Mouse (Mus musculus): ENCODE measurements around the gene Scaf4. TPM values are rescaled to one million over a fixed set of nuclear protein-coding genes. Genes with fewer than 3 reads are reported as not detected.

The Scaf4 gene
- polyA plus RNA-seq, 1 experiment: 67.0 TPM

- TF ChIP-seq POLR2A (IDR thresholded peaks at IDR 0.05; ENCODE audit: control insufficient read depth, low read depth, low read length) (no peak), CTCF (IDR thresholded peaks at IDR 0.05; ENCODE audit: control insufficient read depth, insufficient read depth, insufficient replicate concordance, low read depth, low read length) (no peak)
- H3K27ac ChIP-seq (ENCODE audit: control insufficient read depth, insufficient read depth, low read depth, low read length): no peak overlapping the region
- H3K36me3 ChIP-seq (ENCODE audit: control insufficient read depth, insufficient read depth, low read length): no peaks in the 10 kb centered on the region
- H3K27me3 ChIP-seq (ENCODE audit: control insufficient read depth, insufficient read depth, low read length): no peaks in the 10 kb centered on the region
- H3K4me1 ChIP-seq (ENCODE audit: control insufficient read depth, insufficient read depth, low read length): peaks cover 6% of the 10 kb centered on the region
- no peak overlapping the region for H3K4me3 ChIP-seq (ENCODE audit: control insufficient read depth, low read depth, low read length)
Observed at GRCm38 (mm10) chr16:90317777-90318176, 33.5 kb upstream of the Scaf4 start.

GRCm38 (mm10) chr16:90315881-90316280 is 31.6 kb upstream of the Scaf4 start:
- TF ChIP-seq POLR2A (IDR thresholded peaks at IDR 0.05; ENCODE audit: control insufficient read depth, low read depth, low read length) (no peak), CTCF (IDR thresholded peaks at IDR 0.05; ENCODE audit: control insufficient read depth, insufficient read depth, insufficient replicate concordance, low read depth, low read length) (no peak)
- H3K27ac ChIP-seq (ENCODE audit: control insufficient read depth, insufficient read depth, low read depth, low read length): no peak overlapping the region
- H3K4me3 ChIP-seq (ENCODE audit: control insufficient read depth, low read depth, low read length): no peak overlapping the region
- no peaks in the 10 kb centered on the region for H3K27me3 ChIP-seq (ENCODE audit: control insufficient read depth, insufficient read depth, low read length)
- H3K4me1 ChIP-seq (ENCODE audit: control insufficient read depth, insufficient read depth, low read length): peaks cover 6% of the 10 kb centered on the region
- H3K36me3 ChIP-seq (ENCODE audit: control insufficient read depth, insufficient read depth, low read length): no peaks in the 10 kb centered on the region

- Histone ChIP-seq H3K36me3 (ENCODE audit: control insufficient read depth, insufficient read depth, low read length) (no peaks in the 10 kb centered on the region), H3K4me3 (ENCODE audit: control insufficient read depth, low read depth, low read length) (no peak overlapping the region), H3K4me1 (ENCODE audit: control insufficient read depth, insufficient read depth, low read length) (peaks cover 6% of the 10 kb centered on the region), H3K27ac (ENCODE audit: control insufficient read depth, insufficient read depth, low read depth, low read length) (no peak overlapping the region), H3K27me3 (ENCODE audit: control insufficient read depth, insufficient read depth, low read length) (no peaks in the 10 kb centered on the region)
- TF ChIP-seq CTCF (IDR thresholded peaks at IDR 0.05; ENCODE audit: control insufficient read depth, insufficient read depth, insufficient replicate concordance, low read depth, low read length) (no peak), POLR2A (IDR thresholded peaks at IDR 0.05; ENCODE audit: control insufficient read depth, low read depth, low read length) (no peak)
Observed at GRCm38 (mm10) chr16:90312449-90313082, 28.3 kb upstream of the Scaf4 start.

GRCm38 (mm10) chr16:90310488-90311135 is 26.3 kb upstream of the Scaf4 start:
- Histone ChIP-seq H3K27ac (ENCODE audit: control insufficient read depth, insufficient read depth, low read depth, low read length) (no peak overlapping the region), H3K27me3 (ENCODE audit: control insufficient read depth, insufficient read depth, low read length) (no peaks in the 10 kb centered on the region), H3K4me1 (ENCODE audit: control insufficient read depth, insufficient read depth, low read length) (peaks cover 6% of the 10 kb centered on the region), H3K4me3 (ENCODE audit: control insufficient read depth, low read depth, low read length) (no peak overlapping the region), H3K36me3 (ENCODE audit: control insufficient read depth, insufficient read depth, low read length) (no peaks in the 10 kb centered on the region)
- no peak for TF ChIP-seq CTCF (IDR thresholded peaks at IDR 0.05; ENCODE audit: control insufficient read depth, insufficient read depth, insufficient replicate concordance, low read depth, low read length)
- TF ChIP-seq POLR2A (IDR thresholded peaks at IDR 0.05; ENCODE audit: control insufficient read depth, low read depth, low read length): no peak

- Histone ChIP-seq H3K4me1 (ENCODE audit: control insufficient read depth, insufficient read depth, low read length) (peaks cover 8% of the 10 kb centered on the region), H3K36me3 (ENCODE audit: control insufficient read depth, insufficient read depth, low read length) (no peaks in the 10 kb centered on the region), H3K27me3 (ENCODE audit: control insufficient read depth, insufficient read depth, low read length) (no peaks in the 10 kb centered on the region), H3K4me3 (ENCODE audit: control insufficient read depth, low read depth, low read length) (no peak overlapping the region), H3K27ac (ENCODE audit: control insufficient read depth, insufficient read depth, low read depth, low read length) (no peak overlapping the region)
- no peak for TF ChIP-seq CTCF (IDR thresholded peaks at IDR 0.05; ENCODE audit: control insufficient read depth, insufficient read depth, insufficient replicate concordance, low read depth, low read length)
- no peak for TF ChIP-seq POLR2A (IDR thresholded peaks at IDR 0.05; ENCODE audit: control insufficient read depth, low read depth, low read length)
Observed at GRCm38 (mm10) chr16:90309784-90310183, 25.5 kb upstream of the Scaf4 start.

GRCm38 (mm10) chr16:90303988-90304299 is 19.6 kb upstream of the Scaf4 start:
- Histone ChIP-seq H3K36me3 (ENCODE audit: control insufficient read depth, insufficient read depth, low read length) (no peaks in the 10 kb centered on the region), H3K4me3 (ENCODE audit: control insufficient read depth, low read depth, low read length) (no peak overlapping the region), H3K27ac (ENCODE audit: control insufficient read depth, insufficient read depth, low read depth, low read length) (no peak overlapping the region), H3K27me3 (ENCODE audit: control insufficient read depth, insufficient read depth, low read length) (no peaks in the 10 kb centered on the region), H3K4me1 (ENCODE audit: control insufficient read depth, insufficient read depth, low read length) (peaks cover 5% of the 10 kb centered on the region; the same call in 1 of the 2 replicates)
- TF ChIP-seq CTCF (IDR thresholded peaks at IDR 0.05; ENCODE audit: control insufficient read depth, insufficient read depth, insufficient replicate concordance, low read depth, low read length): no peak
- no peak for TF ChIP-seq POLR2A (IDR thresholded peaks at IDR 0.05; ENCODE audit: control insufficient read depth, low read depth, low read length)

GRCm38 (mm10) chr16:90303286-90303987 is 19.1 kb upstream of the Scaf4 start:
- Histone ChIP-seq H3K27me3 (ENCODE audit: control insufficient read depth, insufficient read depth, low read length) (no peaks in the 10 kb centered on the region), H3K4me1 (ENCODE audit: control insufficient read depth, insufficient read depth, low read length) (peaks cover 5% of the 10 kb centered on the region; the same call in 1 of the 2 replicates), H3K36me3 (ENCODE audit: control insufficient read depth, insufficient read depth, low read length) (no peaks in the 10 kb centered on the region), H3K4me3 (ENCODE audit: control insufficient read depth, low read depth, low read length) (no peak overlapping the region), H3K27ac (ENCODE audit: control insufficient read depth, insufficient read depth, low read depth, low read length) (no peak overlapping the region)
- TF ChIP-seq POLR2A (IDR thresholded peaks at IDR 0.05; ENCODE audit: control insufficient read depth, low read depth, low read length) (no peak), CTCF (IDR thresholded peaks at IDR 0.05; ENCODE audit: control insufficient read depth, insufficient read depth, insufficient replicate concordance, low read depth, low read length) (no peak)
